Mouse (Mus musculus): ENCODE data around the gene Arhgap10.

Arhgap10 gene

GRCm38 (mm10) chr8:77428015-77428414 is 89.7 kb downstream of the Arhgap10 start:
- in situ Hi-C loops (cut with MboI; ENCODE audit: low pct_unique_long_range_greater_than_20kb in 1 of 2, low sequenced_read_pairs in 2 of 2, unreplicated experiment in 1 of 2), result loop anchor here in 1 of 2 experiments (10.0 kb wide), 1 partner anchor 97 kb away; no protein-coding TSS in a partner anchor

GRCm38 (mm10) chr8:77427438-77427837 is 90.3 kb downstream of the Arhgap10 start:
- in situ Hi-C loops (cut with MboI; ENCODE audit: low pct_unique_long_range_greater_than_20kb in 1 of 2, low sequenced_read_pairs in 2 of 2, unreplicated experiment in 1 of 2), result loop anchor here in 1 of 2 experiments (10.0 kb wide), 1 partner anchor 97 kb away; no protein-coding TSS in a partner anchor

- in situ Hi-C loops (cut with MboI; ENCODE audit: low pct_unique_long_range_greater_than_20kb in 1 of 2, low sequenced_read_pairs in 2 of 2, unreplicated experiment in 1 of 2), result loop anchor here (10.0 to 25.0 kb wide), 2 partner anchors 101 to 563 kb away; no protein-coding TSS in a partner anchor
Measured at GRCm38 (mm10) chr8:77423850-77424249, 93.9 kb downstream of the Arhgap10 start.

- in situ Hi-C loops (cut with MboI; ENCODE audit: low pct_unique_long_range_greater_than_20kb in 1 of 2, low sequenced_read_pairs in 2 of 2, unreplicated experiment in 1 of 2), result loop anchor here (10.0 to 25.0 kb wide), 2 partner anchors 102 to 565 kb away; no protein-coding TSS in a partner anchor
Measured at GRCm38 (mm10) chr8:77422632-77423252, 95.0 kb downstream of the Arhgap10 start.

- in situ Hi-C loops (cut with MboI; ENCODE audit: low pct_unique_long_range_greater_than_20kb in 1 of 2, low sequenced_read_pairs in 2 of 2, unreplicated experiment in 1 of 2), result loop anchor here (10.0 to 25.0 kb wide), 2 partner anchors 103 to 566 kb away; no protein-coding TSS in a partner anchor
Measured at GRCm38 (mm10) chr8:77421596-77421995, 96.2 kb downstream of the Arhgap10 start.

- in situ Hi-C loops (cut with MboI; ENCODE audit: low pct_unique_long_range_greater_than_20kb in 1 of 2, low sequenced_read_pairs in 2 of 2, unreplicated experiment in 1 of 2), result loop anchor here (10.0 to 25.0 kb wide), 2 partner anchors 105 to 568 kb away; no protein-coding TSS in a partner anchor
Measured at GRCm38 (mm10) chr8:77419731-77420130, 98.0 kb downstream of the Arhgap10 start.

GRCm38 (mm10) chr8:77416738-77417137 is 101.0 kb downstream of the Arhgap10 start:
- in situ Hi-C loops (cut with MboI; ENCODE audit: low pct_unique_long_range_greater_than_20kb in 1 of 2, low sequenced_read_pairs in 2 of 2, unreplicated experiment in 1 of 2), result loop anchor here in 1 of 2 experiments (10.0 to 25.0 kb wide), 2 partner anchors 108 to 571 kb away; no protein-coding TSS in a partner anchor

- in situ Hi-C loops (cut with MboI; ENCODE audit: low pct_unique_long_range_greater_than_20kb in 1 of 2, low sequenced_read_pairs in 2 of 2, unreplicated experiment in 1 of 2), result loop anchor here in 1 of 2 experiments (10.0 to 25.0 kb wide), 2 partner anchors 109 to 571 kb away; no protein-coding TSS in a partner anchor
Measured at GRCm38 (mm10) chr8:77416034-77416433, 101.7 kb downstream of the Arhgap10 start.

- in situ Hi-C loops (cut with MboI; ENCODE audit: low pct_unique_long_range_greater_than_20kb in 1 of 2, low sequenced_read_pairs in 2 of 2, unreplicated experiment in 1 of 2), result loop anchor here in 1 of 2 experiments (10.0 to 25.0 kb wide), 2 partner anchors 114 to 576 kb away; no protein-coding TSS in a partner anchor
Measured at GRCm38 (mm10) chr8:77411262-77411661, 106.5 kb downstream of the Arhgap10 start.

- in situ Hi-C loops (cut with MboI; ENCODE audit: low pct_unique_long_range_greater_than_20kb in 1 of 2, low sequenced_read_pairs in 2 of 2, unreplicated experiment in 1 of 2), result loop anchor here in 1 of 2 experiments (10.0 to 25.0 kb wide), 2 partner anchors 114 to 577 kb away; no protein-coding TSS in a partner anchor
Measured at GRCm38 (mm10) chr8:77410394-77410793, 107.4 kb downstream of the Arhgap10 start.

- in situ Hi-C loops (cut with MboI; ENCODE audit: low pct_unique_long_range_greater_than_20kb in 1 of 2, low sequenced_read_pairs in 2 of 2, unreplicated experiment in 1 of 2), result loop anchor here in 1 of 2 experiments (25.0 kb wide), 1 partner anchor 579 kb away; no protein-coding TSS in a partner anchor
Measured at GRCm38 (mm10) chr8:77408527-77409215, 109.1 kb downstream of the Arhgap10 start.

- in situ Hi-C loops (cut with MboI; ENCODE audit: low pct_unique_long_range_greater_than_20kb in 1 of 2, low sequenced_read_pairs in 2 of 2, unreplicated experiment in 1 of 2), result loop anchor here in 1 of 2 experiments (25.0 kb wide), 1 partner anchor 580 kb away; no protein-coding TSS in a partner anchor
Measured at GRCm38 (mm10) chr8:77406846-77407245, 110.9 kb downstream of the Arhgap10 start.

- in situ Hi-C loops (cut with MboI; ENCODE audit: low pct_unique_long_range_greater_than_20kb in 1 of 2, low sequenced_read_pairs in 2 of 2, unreplicated experiment in 1 of 2), result loop anchor here in 1 of 2 experiments (25.0 kb wide), 1 partner anchor 581 kb away; no protein-coding TSS in a partner anchor
Measured at GRCm38 (mm10) chr8:77406444-77406843, 111.3 kb downstream of the Arhgap10 start.

GRCm38 (mm10) chr8:77404017-77404416 is 113.7 kb downstream of the Arhgap10 start:
- in situ Hi-C loops (cut with MboI; ENCODE audit: low pct_unique_long_range_greater_than_20kb in 1 of 2, low sequenced_read_pairs in 2 of 2, unreplicated experiment in 1 of 2), result loop anchor here in 1 of 2 experiments (25.0 kb wide), 1 partner anchor 583 kb away; no protein-coding TSS in a partner anchor

GRCm38 (mm10) chr8:77401934-77402333 is 115.8 kb downstream of the Arhgap10 start:
- in situ Hi-C loops (cut with MboI; ENCODE audit: low pct_unique_long_range_greater_than_20kb in 1 of 2, low sequenced_read_pairs in 2 of 2, unreplicated experiment in 1 of 2), result loop anchor here in 1 of 2 experiments (25.0 kb wide), 1 partner anchor 585 kb away; no protein-coding TSS in a partner anchor

GRCm38 (mm10) chr8:77401140-77401539 is 116.6 kb downstream of the Arhgap10 start:
- in situ Hi-C loops (cut with MboI; ENCODE audit: low pct_unique_long_range_greater_than_20kb in 1 of 2, low sequenced_read_pairs in 2 of 2, unreplicated experiment in 1 of 2), result loop anchor here in 1 of 2 experiments (25.0 kb wide), 1 partner anchor 586 kb away; no protein-coding TSS in a partner anchor

GRCm38 (mm10) chr8:77384080-77384479 is 133.7 kb downstream of the Arhgap10 start:
- in situ Hi-C loops (cut with MboI; ENCODE audit: low pct_unique_long_range_greater_than_20kb in 1 of 2, low sequenced_read_pairs in 2 of 2, unreplicated experiment in 1 of 2), result no loop called here

GRCm38 (mm10) chr8:77383671-77384070 is 134.1 kb downstream of the Arhgap10 start:
- in situ Hi-C loops (cut with MboI; ENCODE audit: low pct_unique_long_range_greater_than_20kb in 1 of 2, low sequenced_read_pairs in 2 of 2, unreplicated experiment in 1 of 2), result no loop called here
